Mouse (Mus musculus): ENCODE results near the gene H2afy. TPM values are rescaled to one million over a fixed set of nuclear protein-coding genes. Genes with fewer than 3 reads are reported as not detected.

H2afy gene
- total RNA-seq, 1 experiment from 2014 or later, result 1,680 TPM

DNA sequence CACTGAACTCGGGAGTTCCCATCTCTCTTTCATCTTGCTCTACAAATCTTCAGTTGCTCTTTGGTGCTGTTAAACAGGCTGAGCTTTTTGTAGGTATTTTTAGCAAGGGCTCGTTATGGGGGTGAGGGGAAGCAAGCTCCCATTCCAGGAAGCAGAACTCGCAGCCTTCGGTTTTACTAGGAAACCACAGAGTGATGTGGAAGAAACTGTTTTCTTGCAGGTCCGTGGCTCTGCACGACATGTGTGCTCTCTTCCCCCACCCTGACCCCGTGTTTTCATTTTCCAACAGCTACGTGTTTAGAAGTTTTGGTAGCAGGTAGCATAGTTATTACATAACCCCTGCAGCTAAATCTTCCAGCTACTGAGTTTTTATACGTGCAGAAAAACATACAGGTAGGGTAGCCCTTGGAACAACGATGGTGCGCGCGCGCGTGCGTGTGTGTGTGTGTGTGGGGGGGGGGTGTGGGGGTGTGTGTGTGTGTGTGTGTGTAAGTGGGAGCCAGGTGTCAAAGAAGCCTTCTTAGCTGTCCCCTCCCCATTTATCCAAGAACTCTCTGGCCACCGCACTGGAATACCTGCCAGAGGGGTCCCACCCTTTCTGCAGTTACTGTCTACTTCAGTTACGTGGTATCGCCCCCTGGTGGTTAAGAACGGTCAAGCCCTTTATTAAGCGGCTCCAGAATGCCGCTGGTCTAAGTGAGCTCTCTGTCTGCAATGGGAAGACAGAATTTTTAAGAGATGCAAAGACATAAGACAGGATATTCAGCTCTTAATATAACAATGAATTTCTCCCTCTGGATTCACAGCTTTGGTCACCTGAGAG, 15.5 kb upstream of the H2afy start:
- ATAC-seq (replicated peaks; ENCODE audit: low read depth, poor library complexity, severe bottlenecking), result peak; percentile 81

DNA sequence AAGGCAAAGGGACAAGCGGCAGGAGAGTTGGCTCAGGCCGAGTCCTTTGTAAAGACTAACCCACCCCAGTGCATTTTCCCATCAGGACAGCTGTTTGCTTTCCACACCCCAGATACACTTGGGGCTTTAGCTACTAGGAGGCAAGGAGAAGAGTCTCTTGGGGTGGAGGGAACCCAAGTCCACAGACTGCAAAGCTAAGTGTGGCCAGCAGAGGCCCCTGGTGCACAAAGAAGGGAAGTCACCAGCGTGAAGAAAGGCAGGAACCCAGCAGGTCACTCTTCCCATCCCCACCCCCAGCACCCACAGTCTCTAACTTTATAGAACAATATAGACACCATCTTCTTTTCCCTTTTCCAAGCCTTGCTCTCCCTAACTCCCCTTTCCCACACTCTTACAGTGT, 9.4 kb upstream of the H2afy start:
- peak; percentile 97 for ATAC-seq (replicated peaks; ENCODE audit: low read depth, poor library complexity, severe bottlenecking)

DNA sequence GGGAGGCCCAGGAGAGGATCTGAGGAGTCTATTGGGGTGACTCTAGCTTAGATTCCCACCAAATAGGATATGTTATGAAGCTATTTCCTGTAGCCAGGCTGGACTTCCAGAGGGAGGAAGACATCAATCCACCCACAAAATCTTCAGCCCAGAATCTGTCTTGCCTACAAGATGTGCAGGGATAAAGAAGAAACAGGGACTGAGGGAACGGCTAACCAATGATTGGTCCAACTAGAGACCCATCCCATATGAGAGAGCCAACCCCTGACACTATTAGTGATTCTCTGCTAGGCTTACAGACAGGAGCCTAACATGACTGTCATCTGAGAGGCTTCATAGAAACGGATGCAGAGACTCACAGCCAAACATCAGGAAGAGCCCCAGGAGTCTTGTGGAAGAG, 7.9 kb upstream of the H2afy start:
- ATAC-seq (replicated peaks; ENCODE audit: low read depth, poor library complexity, severe bottlenecking), result no peak

DNA sequence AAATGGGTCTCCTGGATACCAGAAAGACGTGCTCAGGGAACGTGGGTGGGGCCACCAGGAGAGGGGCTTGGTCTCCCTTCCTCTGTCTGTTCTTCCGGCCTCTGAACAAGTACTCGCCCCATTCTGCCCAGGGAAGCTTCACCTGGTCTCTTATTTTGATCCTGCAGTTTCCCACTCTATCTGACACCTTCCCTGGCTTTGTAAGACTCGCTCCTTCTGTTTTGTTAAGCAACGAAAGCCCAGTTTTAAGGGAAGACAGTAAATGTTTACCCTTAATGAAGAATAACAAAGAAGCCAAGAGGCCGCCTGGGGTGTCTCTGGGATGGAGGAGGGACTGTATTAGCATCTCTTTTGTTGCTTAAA, 7.0 kb upstream of the H2afy start:
- ATAC-seq (replicated peaks; ENCODE audit: low read depth, poor library complexity, severe bottlenecking), result no peak

DNA sequence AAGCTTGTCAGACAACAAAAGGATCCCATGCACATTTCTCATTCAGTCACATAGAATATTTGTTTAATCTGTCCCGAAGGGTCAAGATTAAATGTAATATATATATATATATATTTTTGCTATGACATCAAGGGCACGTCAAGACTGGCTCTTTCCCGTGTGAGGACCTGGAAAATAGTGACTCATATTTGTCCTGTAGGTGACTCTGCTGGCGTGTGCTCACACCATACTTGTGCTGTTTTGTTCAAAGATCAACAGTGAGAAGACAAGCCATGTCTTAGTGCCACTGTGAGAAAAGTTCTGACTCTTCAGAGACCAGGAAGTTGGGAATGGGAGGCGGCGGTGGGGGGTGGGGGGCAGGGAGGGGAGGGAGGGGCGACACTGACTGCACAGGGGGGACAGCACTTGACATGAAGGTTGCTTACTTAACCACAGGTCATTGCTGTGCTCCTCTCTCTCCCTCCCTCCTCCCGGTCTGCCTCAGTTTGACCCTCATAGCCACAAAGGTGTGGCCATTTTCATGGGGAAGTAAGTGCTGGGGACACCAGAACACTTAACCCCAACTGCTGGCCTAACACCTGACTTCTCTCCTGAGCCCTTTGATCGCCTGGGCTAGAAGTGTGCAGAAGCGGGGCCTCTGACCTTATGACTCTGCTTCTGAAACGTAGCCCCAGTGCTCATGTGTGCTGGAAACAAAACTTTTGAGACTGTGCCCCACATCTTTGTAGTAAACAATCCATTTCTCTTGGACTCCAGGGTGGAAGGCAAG, 6.4 kb upstream of the H2afy start:
- ATAC-seq (replicated peaks; ENCODE audit: low read depth, poor library complexity, severe bottlenecking), result no peak

DNA sequence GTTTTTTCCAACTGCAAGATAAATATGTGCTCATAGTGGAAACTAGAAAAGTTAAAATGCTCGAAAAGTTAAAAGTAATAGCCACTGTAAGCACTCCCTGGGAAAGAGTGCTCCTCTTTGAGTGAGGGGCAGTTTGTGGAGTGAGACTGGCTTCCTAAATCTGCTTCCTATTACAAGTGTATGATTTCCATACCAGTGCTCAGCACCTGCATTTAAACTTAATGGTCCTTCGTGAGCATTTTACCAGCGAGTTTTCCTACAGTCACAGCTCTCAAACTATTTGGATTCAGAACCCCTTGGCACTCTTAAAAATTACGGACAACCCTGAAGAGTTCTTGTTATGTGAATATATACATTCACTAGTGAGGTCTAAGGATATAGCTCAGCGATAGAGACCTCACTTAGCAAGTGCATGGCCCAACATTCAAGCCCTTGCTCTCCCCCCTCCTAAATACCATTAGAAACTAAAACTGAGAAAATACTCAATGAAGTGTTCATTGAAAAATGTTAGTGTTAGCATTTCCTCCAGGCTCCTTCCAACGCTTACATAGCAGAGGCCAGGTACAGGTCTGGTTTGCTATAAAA, 3.1 kb upstream of the H2afy start:
- no peak for ATAC-seq (replicated peaks; ENCODE audit: low read depth, poor library complexity, severe bottlenecking)

DNA sequence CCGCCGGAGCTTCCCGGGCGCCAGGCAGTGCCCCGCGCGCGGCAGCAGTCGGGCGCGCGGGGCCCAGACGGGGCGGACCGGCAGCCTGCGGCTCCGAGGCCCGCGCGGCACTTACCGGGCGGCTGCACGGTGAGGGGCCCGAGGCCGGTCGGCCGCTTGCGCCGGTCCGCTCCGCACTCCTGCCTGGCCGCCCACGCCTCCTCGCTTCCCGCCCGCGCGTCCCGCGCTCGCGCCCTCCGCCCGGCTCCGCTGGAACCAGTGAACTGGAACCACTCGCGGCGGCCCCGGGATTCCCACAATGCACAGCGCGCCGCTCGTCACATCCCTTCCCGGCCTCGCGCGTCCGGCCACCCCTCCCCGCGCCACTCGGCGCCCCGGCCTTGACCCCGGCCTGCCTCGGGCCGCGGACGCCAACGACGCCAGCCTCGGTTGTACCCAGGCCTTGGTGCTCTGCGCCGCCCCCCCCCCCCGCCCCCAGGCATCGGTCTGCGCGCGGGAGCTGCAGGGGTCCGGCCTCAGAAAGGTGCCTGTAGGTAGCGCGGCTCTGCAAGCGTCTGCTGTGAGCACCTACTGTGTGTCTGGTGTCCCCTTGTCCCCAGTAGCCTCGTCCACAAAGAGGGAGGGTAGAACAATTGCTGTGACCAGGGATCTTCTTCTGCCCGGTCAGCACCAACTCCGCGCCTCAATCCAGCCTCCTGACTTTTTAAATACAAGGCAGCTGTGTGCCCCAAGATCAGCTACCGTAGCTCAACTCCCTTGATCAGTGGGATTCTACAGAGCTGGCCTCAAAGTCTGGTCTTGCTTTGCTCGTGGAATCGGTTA, 719 bp downstream of the H2afy start:
- ATAC-seq (replicated peaks; ENCODE audit: low read depth, poor library complexity, severe bottlenecking), result peak; percentile 59

DNA sequence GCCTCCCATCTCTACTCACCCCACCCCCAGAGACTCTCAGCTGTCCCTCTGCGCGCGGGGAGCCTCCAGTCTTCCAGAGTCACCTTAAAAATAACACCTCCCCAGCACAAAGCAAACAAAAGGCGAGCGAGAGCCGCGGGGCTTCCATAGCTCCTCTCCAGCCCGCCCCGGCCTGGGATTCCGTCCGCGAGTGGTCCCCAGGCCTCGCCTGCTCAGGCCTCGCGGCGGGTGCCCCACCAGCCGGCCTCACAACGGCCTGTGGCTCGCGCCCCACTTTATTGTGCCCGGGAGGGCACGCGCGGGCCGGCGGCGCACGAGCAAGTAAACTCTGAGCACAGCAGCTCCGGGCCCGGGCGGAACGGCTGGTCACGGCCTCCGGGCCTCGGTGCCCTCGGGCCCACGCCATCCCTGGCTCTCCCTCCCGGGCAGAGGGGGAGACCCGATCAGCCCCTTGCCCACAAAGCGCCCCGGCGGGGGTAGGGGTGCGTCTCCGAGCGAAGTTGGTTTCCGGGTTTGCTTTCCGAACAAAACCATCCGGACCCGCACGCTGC, 1.5 kb downstream of the H2afy start:
- ATAC-seq (replicated peaks; ENCODE audit: low read depth, poor library complexity, severe bottlenecking), result no peak

DNA sequence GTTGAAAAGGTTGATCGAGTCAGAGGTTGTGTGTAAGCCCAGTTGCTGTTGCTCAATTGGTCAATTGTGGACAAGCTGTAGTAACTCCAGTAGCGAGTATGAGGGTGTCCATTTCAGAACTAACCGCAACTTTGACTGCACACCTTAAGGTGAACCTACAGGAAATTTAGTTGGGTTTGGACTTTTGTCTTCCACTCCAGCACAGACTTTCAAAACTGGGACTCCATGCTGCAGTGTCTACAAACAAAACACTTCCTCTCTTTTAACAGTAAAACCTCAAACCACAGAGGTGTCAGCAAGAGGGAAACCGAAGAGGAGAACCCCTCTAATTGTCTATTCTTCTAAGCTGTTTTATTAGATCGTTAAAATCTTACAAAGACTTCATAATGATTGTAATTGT, 2.1 kb downstream of the H2afy start:
- no peak; the same call in 1 of the 2 replicates for ATAC-seq (replicated peaks; ENCODE audit: low read depth, poor library complexity, severe bottlenecking)

DNA sequence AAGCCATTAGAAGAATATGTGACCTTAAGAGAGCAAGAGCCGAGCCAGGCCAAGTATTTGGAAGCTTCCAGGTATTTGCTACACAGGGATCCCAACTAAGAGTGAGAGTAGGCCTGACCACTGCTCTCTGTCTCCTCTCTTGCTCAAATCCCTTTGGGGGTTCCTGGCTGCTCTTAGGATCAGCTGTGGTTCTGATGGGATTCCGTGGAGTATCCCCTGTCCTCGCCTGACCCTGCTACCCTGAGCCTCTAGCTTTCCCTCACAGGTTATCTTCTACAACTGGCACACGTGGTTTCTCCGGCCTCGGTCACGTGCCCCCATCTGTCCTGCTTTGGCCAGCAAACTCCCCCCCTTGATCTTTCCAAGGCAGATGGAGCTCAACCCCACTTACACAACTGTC, 3.2 kb downstream of the H2afy start:
- no peak for ATAC-seq (replicated peaks; ENCODE audit: low read depth, poor library complexity, severe bottlenecking)

DNA sequence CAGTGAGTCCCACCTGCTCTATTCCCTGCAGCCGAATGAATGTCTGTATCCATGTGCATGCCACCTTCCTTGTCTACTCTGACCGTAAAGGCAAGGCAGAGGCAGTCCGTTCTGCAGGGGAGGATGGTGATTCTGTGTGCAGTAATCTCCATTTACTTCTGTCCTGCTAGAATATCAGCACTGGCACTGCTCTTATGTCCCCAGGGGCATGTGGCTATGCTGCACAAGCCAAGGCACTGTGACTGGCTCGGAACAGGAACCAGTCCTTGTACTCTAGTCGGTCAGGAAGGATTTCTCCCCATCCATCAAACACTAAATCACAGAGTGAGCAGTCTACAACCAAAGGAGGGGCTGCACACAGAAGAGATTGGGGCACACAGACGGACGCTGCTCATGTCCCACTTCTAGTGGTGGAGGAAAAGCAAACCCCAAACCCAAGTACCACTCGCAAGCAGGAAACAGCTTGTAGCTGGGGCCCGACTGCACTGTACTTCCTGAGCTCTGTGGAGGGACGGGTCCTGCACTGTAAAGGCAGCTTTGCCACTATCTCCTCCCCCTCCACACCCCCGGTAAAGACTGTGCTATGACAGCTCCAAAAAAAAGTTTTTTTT, 3.7 kb downstream of the H2afy start:
- ATAC-seq (replicated peaks; ENCODE audit: low read depth, poor library complexity, severe bottlenecking), result peak; percentile 64

DNA sequence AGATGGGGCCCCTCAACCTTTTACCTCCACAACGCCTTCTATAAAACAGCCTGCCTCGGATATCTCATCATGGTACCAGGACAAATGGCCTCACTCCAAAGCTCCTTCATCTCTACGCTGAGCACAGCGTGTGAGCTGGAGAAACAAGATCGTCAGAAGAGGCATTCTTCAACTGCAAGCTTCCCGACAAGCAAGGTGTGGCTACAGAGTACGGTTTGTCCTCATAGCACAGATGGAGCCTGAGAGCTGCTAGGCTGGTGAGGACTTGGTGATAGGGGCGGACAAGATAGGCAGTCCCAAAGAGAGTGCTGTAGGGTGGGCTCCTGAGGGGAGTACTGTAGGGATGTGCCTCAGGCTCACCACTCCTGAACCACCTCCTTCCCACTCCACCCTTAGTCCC, 5.6 kb downstream of the H2afy start:
- no peak for ATAC-seq (replicated peaks; ENCODE audit: low read depth, poor library complexity, severe bottlenecking)

DNA sequence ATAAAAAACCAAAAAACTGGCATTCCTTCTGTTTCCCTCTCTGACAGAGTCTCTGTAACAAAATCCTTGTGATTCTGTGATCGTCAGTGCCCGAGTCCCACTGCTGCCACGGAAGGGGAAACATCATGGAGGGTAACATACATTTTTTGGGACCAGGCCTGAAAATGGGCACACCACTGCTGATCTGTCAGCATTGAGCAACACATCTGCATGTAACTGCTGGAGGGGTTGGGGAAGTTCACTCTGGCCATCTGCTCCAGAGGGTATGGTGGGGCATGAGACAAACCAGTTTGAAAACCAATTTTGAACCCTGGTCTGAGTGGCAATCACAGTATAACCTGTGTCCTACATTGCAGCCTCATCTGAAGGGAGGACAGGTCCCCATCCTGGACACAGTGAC, 6.6 kb downstream of the H2afy start:
- 0 out of 2 replicates have a peak, but pooled peaks have one; percentile 13 for ATAC-seq (replicated peaks; ENCODE audit: low read depth, poor library complexity, severe bottlenecking)

DNA sequence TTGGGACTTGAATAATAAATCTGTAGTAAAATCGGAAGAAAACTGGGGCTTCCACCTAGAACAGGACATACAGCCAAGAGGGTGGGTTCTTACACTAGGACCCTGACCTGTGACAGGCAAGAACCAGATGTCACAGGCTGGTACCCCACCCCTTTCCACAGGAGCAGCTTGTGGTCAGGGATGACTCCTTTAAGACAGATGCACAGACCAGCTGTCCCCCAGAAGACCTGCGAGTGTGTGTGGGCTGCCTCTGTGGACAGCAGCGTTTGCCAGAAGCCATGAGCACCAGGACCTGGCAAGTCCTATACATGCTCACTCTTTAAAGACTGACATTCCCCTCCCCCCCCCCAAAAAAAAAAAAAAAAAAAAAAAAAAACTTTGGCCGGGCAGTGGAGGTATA, 7.1 kb downstream of the H2afy start:
- no peak for ATAC-seq (replicated peaks; ENCODE audit: low read depth, poor library complexity, severe bottlenecking)

DNA sequence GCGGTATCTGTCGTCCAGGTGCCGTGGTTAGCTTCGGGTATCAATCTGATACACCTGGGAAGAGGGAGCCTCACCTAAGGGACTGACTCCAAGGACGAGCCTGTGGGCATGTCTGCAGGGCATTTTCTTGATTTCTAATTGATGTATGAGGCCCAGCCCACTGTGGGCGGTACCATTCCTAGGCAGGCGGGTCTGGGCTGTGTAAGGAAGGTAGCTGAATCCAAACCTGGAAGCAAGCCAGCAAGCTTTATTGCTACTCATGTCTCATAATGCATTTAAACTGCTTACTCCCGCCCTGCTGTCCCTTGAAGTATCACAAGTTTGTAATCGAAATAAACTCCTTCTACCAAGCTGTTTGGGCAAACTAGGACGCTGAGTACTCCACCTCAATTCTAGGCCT, 10.5 kb downstream of the H2afy start:
- no peak for ATAC-seq (replicated peaks; ENCODE audit: low read depth, poor library complexity, severe bottlenecking)

DNA sequence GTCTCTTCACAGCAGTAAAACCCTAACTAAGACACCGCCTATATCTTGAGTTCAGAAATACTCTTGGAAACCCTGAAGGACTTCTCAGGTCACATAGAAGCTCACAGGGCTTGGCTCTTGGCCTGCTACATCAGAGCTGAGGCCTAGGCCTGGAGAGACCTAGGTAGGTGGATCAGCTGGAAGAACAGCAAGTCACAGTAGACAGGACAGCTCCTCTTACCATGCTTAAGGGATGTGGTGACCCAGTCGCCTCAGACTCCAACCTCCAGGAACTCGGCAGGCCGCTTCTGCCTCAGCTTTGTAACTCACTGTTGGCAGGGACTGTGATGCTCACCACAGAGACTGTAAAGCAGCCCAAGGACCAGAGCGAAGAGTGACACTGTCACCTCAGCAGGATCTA, 13.1 kb downstream of the H2afy start:
- ATAC-seq (replicated peaks; ENCODE audit: low read depth, poor library complexity, severe bottlenecking), result no peak

DNA sequence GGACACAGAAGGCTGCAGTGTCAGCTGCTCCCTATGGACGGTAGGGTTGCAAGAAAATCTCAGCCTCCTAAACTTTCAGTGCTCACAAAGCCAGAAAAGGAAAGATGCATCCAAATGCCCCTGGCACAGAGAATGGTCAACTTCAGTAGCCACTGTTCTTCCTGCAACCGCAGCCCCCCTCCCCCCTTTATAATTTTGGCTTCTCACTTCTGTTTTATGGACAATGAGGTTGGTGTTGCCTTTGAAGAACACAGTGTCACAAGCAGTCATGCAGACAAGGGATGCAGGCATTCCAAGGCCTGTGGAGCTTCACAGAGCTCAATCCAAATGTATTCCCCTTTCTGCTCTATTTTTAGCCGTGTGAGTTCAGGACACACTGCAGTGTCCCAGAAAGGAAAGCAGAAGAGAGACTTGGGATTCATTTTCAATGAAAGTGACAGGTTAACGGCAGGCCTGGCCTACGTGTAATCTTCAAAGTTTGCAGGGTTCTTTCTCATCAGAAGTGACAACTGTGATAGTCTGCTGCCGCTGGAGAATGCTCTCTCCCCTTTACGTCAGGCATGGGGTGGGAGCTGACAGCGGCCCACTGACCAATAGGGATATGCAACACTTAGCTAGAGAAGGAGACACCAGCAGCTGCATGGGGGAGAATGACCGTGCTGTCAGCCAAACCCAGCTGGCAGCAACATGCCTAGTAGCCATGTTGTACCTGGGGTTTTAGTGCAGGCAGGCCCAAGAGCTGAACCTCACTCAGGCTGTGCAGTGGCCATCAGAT, 18.0 kb downstream of the H2afy start:
- ATAC-seq (replicated peaks; ENCODE audit: low read depth, poor library complexity, severe bottlenecking), result no peak

DNA sequence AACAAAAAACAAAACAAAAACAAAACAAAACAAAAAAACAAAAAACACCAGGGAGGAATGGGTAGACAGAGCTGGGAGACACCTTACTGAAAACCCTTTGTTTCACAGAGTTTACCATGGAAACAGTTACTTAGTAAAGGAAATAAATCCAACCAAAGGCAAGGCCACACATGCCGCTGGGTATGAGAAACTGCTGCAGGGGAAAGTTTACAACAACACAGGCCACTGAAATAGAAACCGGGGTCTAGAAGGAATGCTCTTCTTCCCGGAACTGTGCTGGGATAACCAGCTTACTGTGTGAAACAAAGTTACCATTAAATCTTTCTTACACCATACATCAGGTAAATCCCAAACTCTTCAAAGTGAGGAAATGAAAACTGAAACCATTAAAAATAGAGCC, 20.3 kb downstream of the H2afy start:
- ATAC-seq (replicated peaks; ENCODE audit: low read depth, poor library complexity, severe bottlenecking), result no peak

DNA sequence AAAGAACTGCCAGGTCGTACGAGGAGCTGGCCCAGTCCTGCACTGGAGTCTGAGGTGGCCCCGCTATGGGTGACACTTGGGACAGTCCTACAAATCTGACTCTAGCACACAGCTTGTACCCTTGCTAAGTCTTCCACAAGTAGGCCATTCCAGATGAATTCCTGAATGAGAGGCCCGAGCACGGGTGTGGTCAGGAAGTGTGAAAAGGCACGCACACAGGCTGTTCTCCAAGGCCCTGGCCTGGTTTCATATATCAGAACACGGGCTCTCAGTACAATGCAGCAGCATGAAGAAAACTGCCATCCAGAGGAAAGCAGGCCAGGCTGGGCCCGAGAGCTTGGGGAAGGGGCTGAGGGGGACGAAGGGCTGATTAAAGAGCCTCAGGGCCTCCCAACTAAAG, 20.8 kb downstream of the H2afy start:
- ATAC-seq (replicated peaks; ENCODE audit: low read depth, poor library complexity, severe bottlenecking), result no peak

Data from common myeloid progenitor, adult 5-6 weeks (primary cell).